Mouse (Mus musculus) forebrain, embryonic 16.5 days (tissue): Measurements from ENCODE around the gene Bloc1s3. TPM values are rescaled to one million over a fixed set of nuclear protein-coding genes. Genes with fewer than 3 reads are reported as not detected.
A peak's percentile ranks its signal among the peaks of the same experiment; 100 is the strongest.

Source experiments
- ATAC-seq: fragments of 200-750 bp; cut with Nextera tagmentation; 2 replicates; pipeline ENCODE4 v1.8.0; 2017; ENCODE audit warnings: mild to moderate bottlenecking, moderate library complexity
- H3K27ac ChIP-seq: fragments of 300-500 bp; sonication (generic); 2 replicates; pipeline ENCODE4 v1.5.1; 2014; ENCODE audit warnings: low read length, control low read depth
- H3K27me3 ChIP-seq: fragments of 300-500 bp; sonication (generic); replicated peaks from 2 replicates; pipeline ENCODE4 v1.6.1; 2014; ENCODE audit warnings: low read length; ENCODE audit not compliant: control insufficient read depth, insufficient read depth
- H3K36me3 ChIP-seq: fragments of 300-500 bp; sonication (generic); 2 replicates; pipeline ENCODE4 v1.6.1; 2014; ENCODE audit not compliant: control insufficient read depth, insufficient read depth
- H3K4me1 ChIP-seq: fragments of 300-500 bp; sonication (generic); replicated peaks from 2 replicates; pipeline ENCODE4 v1.6.1; 2014; ENCODE audit warnings: low read length; ENCODE audit not compliant: control insufficient read depth, insufficient read depth
- H3K4me2 ChIP-seq: fragments of 300-500 bp; sonication (generic); 2 replicates; pipeline ENCODE4 v1.6.1; 2014; ENCODE audit warnings: mild to moderate bottlenecking, low read length, control low read depth
- H3K4me3 ChIP-seq: fragments of 300-500 bp; sonication (generic); replicated peaks from 2 replicates; pipeline ENCODE4 v1.5.1; 2014; ENCODE audit warnings: mild to moderate bottlenecking, low read length, control low read depth
- H3K9ac ChIP-seq: fragments of 300-500 bp; sonication (generic); replicated peaks from 2 replicates; pipeline ENCODE4 v1.6.1; 2014; ENCODE audit warnings: low read depth, low read length, control low read depth
- H3K9me3 ChIP-seq: fragments of 300-500 bp; sonication (generic); 2 replicates; pipeline ENCODE4 v1.6.1; 2016; ENCODE audit warnings: low read length; ENCODE audit not compliant: control insufficient read depth
- WGBS: fragments of 180-500 bp; shearing (Covaris S2); extraction: QIAGEN DNeasy Blood & Tissue Kit; methylation state at CpG from one replicate; pipeline ENCODE4 v1.1.7; 2014; 5-methylcytosine and 5-hydroxymethylcytosine counted together
- polyA plus RNA-seq: library from polyadenylated mRNA; unstranded; fragments of >200 nt; fragmentation: Nextera tagmentation; extraction: Ambion mirVana; gene quantifications from 2 replicates; pipeline ENCODE4 v1.2.1, GENCODE M21; 2015

Gene Bloc1s3
- polyA plus RNA-seq, 1 experiment from 2014 or later = 4.9 TPM

GRCm38 (mm10) chr7:19542155-19542691 lies 34.1 kb upstream of the Bloc1s3 start:
- no peaks in the 10 kb centered on the region for H3K36me3 ChIP-seq
- 43% methylated on average over 8 of the region's 8 CpGs for WGBS
- H3K4me3 ChIP-seq = no peak overlapping the region
- H3K27me3 ChIP-seq = no peaks in the 10 kb centered on the region
- H3K9ac ChIP-seq = 0 out of 2 replicates have a peak overlapping the region, but pooled peaks have one; percentile 18
- peak overlapping the region; percentile 11; the same call in 1 of the 2 replicates for H3K4me2 ChIP-seq
- peak; percentile 94 for ATAC-seq
- H3K4me1 ChIP-seq = peaks cover 30% of the 10 kb centered on the region
- H3K27ac ChIP-seq = peak overlapping the region; percentile 52
- H3K9me3 ChIP-seq = no peaks in the 10 kb centered on the region

- Histone ChIP-seq H3K4me2 (no peak overlapping the region), H3K27me3 (no peaks in the 10 kb centered on the region), H3K27ac (peak overlapping the region; percentile 52), H3K4me3 (no peak overlapping the region), H3K4me1 (peaks cover 30% of the 10 kb centered on the region), H3K36me3 (no peaks in the 10 kb centered on the region), H3K9ac (0 out of 2 replicates have a peak overlapping the region, but pooled peaks have one; percentile 18), H3K9me3 (no peaks in the 10 kb centered on the region)
- ATAC-seq = no peak; the same call in 1 of the 2 replicates
- WGBS = 54% methylated on average over 7 of the region's 7 CpGs
These were observed 33.6 kb upstream of the Bloc1s3 start for GRCm38 (mm10) chr7:19541681-19542154.

- Histone ChIP-seq H3K27me3 (no peaks in the 10 kb centered on the region), H3K4me2 (no peak overlapping the region), H3K4me1 (peaks cover 26% of the 10 kb centered on the region), H3K9me3 (no peaks in the 10 kb centered on the region), H3K9ac (no peak overlapping the region), H3K36me3 (no peaks in the 10 kb centered on the region), H3K27ac (no peak overlapping the region), H3K4me3 (no peak overlapping the region)
- WGBS = 60% methylated on average over 2 of the region's 2 CpGs
- no peak for ATAC-seq
These were observed 32.8 kb upstream of the Bloc1s3 start for GRCm38 (mm10) chr7:19540771-19541566.

GRCm38 (mm10) chr7:19534676-19535075 lies 26.5 kb upstream of the Bloc1s3 start:
- H3K27me3 ChIP-seq = no peaks in the 10 kb centered on the region
- no peak overlapping the region for H3K4me3 ChIP-seq
- 96% methylated on average over 10 of the region's 10 CpGs for WGBS
- no peak overlapping the region for H3K27ac ChIP-seq
- ATAC-seq = no peak
- no peak overlapping the region for H3K9ac ChIP-seq
- no peaks in the 10 kb centered on the region for H3K9me3 ChIP-seq
- H3K4me1 ChIP-seq = no peaks in the 10 kb centered on the region
- no peak overlapping the region for H3K4me2 ChIP-seq
- H3K36me3 ChIP-seq = peaks cover 21% of the 10 kb centered on the region; the same call in 1 of the 2 replicates

GRCm38 (mm10) chr7:19532240-19532639 lies 24.1 kb upstream of the Bloc1s3 start:
- Histone ChIP-seq H3K36me3 (peaks cover 21% of the 10 kb centered on the region; the same call in 1 of the 2 replicates), H3K27ac (no peak overlapping the region), H3K4me2 (no peak overlapping the region), H3K9ac (no peak overlapping the region), H3K9me3 (no peaks in the 10 kb centered on the region), H3K4me3 (no peak overlapping the region), H3K27me3 (no peaks in the 10 kb centered on the region), H3K4me1 (no peaks in the 10 kb centered on the region)
- no peak for ATAC-seq
- WGBS = 86% methylated on average over 14 of the region's 14 CpGs

- ATAC-seq = no peak
- Histone ChIP-seq H3K27ac (no peak overlapping the region), H3K4me1 (no peaks in the 10 kb centered on the region), H3K36me3 (peaks cover 21% of the 10 kb centered on the region; the same call in 1 of the 2 replicates), H3K27me3 (no peaks in the 10 kb centered on the region), H3K9ac (no peak overlapping the region), H3K4me2 (no peak overlapping the region), H3K9me3 (no peaks in the 10 kb centered on the region), H3K4me3 (no peak overlapping the region)
- 85% methylated on average over 10 of the region's 10 CpGs for WGBS
These were observed 22.9 kb upstream of the Bloc1s3 start for GRCm38 (mm10) chr7:19531077-19531476.

GRCm38 (mm10) chr7:19525105-19525481 lies 16.9 kb upstream of the Bloc1s3 start:
- ATAC-seq = no peak
- Histone ChIP-seq H3K9me3 (no peaks in the 10 kb centered on the region), H3K27me3 (peaks cover 45% of the 10 kb centered on the region), H3K27ac (no peak overlapping the region), H3K4me1 (peaks cover 23% of the 10 kb centered on the region), H3K36me3 (no peaks in the 10 kb centered on the region; the same call in 1 of the 2 replicates), H3K4me3 (no peak overlapping the region), H3K9ac (no peak overlapping the region), H3K4me2 (no peak overlapping the region)
- 51% methylated on average over 2 of the region's 2 CpGs for WGBS

- WGBS = 11% methylated on average over 24 of the region's 24 CpGs
These were observed 16.4 kb upstream of the Bloc1s3 start for GRCm38 (mm10) chr7:19524420-19525104.

More at GRCm38 (mm10) chr7:19524420-19525104, 16.4 kb upstream of the Bloc1s3 start:
- Histone ChIP-seq H3K9ac (peak overlapping the region; percentile 61), H3K4me2 (peak overlapping the region; percentile 88), H3K9me3 (no peaks in the 10 kb centered on the region), H3K36me3 (no peaks in the 10 kb centered on the region; the same call in 1 of the 2 replicates), H3K4me3 (peak overlapping the region; percentile 51), H3K27me3 (peaks cover 47% of the 10 kb centered on the region), H3K27ac (no peak overlapping the region), H3K4me1 (peaks cover 23% of the 10 kb centered on the region)
- peak; percentile 39 for ATAC-seq
